Mouse (Mus musculus): ENCODE measurements around the gene Wfdc10.

Gene Wfdc10

GRCm38 (mm10) chr2:164700959-164701358, 45.1 kb downstream of the Wfdc10 start:
- DNase-seq (ENCODE audit: inconsistent ontology term): no peak

GRCm38 (mm10) chr2:164701761-164702160, 45.9 kb downstream of the Wfdc10 start:
- no peak for DNase-seq (ENCODE audit: inconsistent ontology term)

DNA sequence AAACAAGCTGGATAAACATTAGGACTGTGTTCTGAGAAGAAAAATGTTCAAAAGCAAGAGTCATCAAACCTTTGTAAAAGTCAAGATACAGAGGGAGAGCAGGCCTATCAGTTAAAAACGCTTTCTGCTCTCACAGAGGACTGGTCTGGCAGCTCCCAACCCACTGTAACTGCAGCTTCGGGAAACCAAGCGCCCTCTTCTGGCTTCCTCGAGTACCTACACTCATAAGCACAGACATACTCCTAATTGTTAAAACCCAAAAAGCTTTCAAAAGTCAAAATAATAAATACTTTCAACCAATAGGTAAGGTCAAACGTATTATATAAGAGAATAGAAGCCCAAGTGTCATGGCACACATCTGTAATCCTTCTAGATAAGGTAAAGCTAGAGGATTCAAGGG, 48.4 kb downstream of the Wfdc10 start:
- no peak for DNase-seq (ENCODE audit: inconsistent ontology term)

DNA sequence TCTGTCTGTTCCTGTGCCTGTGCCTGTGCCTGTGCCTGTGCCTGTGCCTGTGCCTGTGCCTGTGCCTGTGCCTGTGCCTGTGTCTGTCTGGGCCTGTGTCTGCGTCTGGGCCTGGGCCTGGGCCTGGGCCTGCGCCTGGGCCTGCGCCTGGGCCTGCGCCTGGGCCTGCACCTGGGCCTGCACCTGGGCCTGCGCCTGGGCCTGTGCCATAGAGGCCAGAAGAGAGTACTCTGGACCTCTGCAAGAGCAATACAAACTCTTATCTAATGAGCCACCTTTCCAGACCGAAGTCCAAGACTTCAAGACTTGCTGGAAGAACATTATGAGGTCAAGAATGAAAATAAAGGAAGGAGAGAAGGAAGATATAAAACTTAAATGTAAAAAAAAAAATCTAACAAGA, 49.5 kb downstream of the Wfdc10 start:
- no peak for DNase-seq (ENCODE audit: inconsistent ontology term)

GRCm38 (mm10) chr2:164705991-164706390, 50.1 kb downstream of the Wfdc10 start:
- DNase-seq (ENCODE audit: inconsistent ontology term): no peak
